Mouse (Mus musculus) liver, embryonic 14.5 days (tissue): ENCODE results near the gene Hectd4. TPM values are rescaled to one million over a fixed set of nuclear protein-coding genes. Genes with fewer than 3 reads are reported as not detected.
"Not testable (repeated sequence)": the region's sequence is repeated elsewhere in the genome, so short reads cannot be mapped to it uniquely, and the experiment has no call there.

Experiments
- ATAC-seq: fragments of 200-750 bp; cut with Nextera tagmentation; 2 replicates; pipeline ENCODE4 v1.8.0; 2017; ENCODE audit warnings: moderate number of reproducible peaks, mild to moderate bottlenecking, moderate library complexity; ENCODE audit not compliant: insufficient read depth
- DNase-seq, 3 experiments: peaks; one replicate each; pipeline ENCODE4 v3.0.0-alpha.2; 2012 to 2013; ENCODE audit warnings: low read depth in 3 of 3, low spot score in 3 of 3
- H3K27ac ChIP-seq: fragments of 300-500 bp; sonication (generic); 2 replicates; pipeline ENCODE4 v1.5.1; 2014; ENCODE audit warnings: moderate library complexity, mild to moderate bottlenecking, control low read depth, inconsistent platforms
- H3K27me3 ChIP-seq: fragments of 300-500 bp; sonication (generic); 2 replicates; pipeline ENCODE4 v1.6.1; 2014; ENCODE audit warnings: mild to moderate bottlenecking, low read length, moderate library complexity; ENCODE audit not compliant: control insufficient read depth, insufficient read depth
- H3K36me3 ChIP-seq: fragments of 300-500 bp; sonication (generic); replicated peaks from 2 replicates; pipeline ENCODE4 v1.6.1; 2014; ENCODE audit warnings: low read depth; ENCODE audit not compliant: control insufficient read depth, insufficient read depth
- H3K4me1 ChIP-seq, 2 experiments: fragments of 200-500 bp in 1 of 2; fragments of 300-500 bp in 1 of 2; sonication (generic) in 1 of 2; replicated peaks; 2 replicates each; pipeline ENCODE4 v1.6.1; 2012 to 2014; ENCODE audit warnings: antibody characterized with exemption in 1 of 2, inconsistent platforms in 1 of 2, low read length in 1 of 2; ENCODE audit not compliant: control insufficient read depth in 2 of 2, insufficient read depth in 2 of 2
- H3K4me2 ChIP-seq: fragments of 300-500 bp; sonication (generic); 2 replicates; pipeline ENCODE4 v1.6.1; 2014; ENCODE audit warnings: low read depth, mild to moderate bottlenecking, control low read depth, moderate library complexity
- H3K4me3 ChIP-seq, 2 experiments: fragments of 200-500 bp in 1 of 2; fragments of 300-500 bp in 1 of 2; sonication (generic) in 1 of 2; 2 replicates each; pipeline ENCODE4 v1.5.1; 2012 to 2014; ENCODE audit warnings: low read depth in 2 of 2, low read length in 2 of 2, mild to moderate bottlenecking in 2 of 2, control low read depth in 1 of 2, inconsistent platforms in 1 of 2, moderate library complexity in 1 of 2; ENCODE audit not compliant: insufficient read depth in 1 of 2
- H3K9ac ChIP-seq: fragments of 300-500 bp; sonication (generic); replicated peaks from 2 replicates; pipeline ENCODE4 v1.6.1; 2014; ENCODE audit warnings: mild to moderate bottlenecking, control low read depth, moderate library complexity
- H3K9me3 ChIP-seq: fragments of 300-500 bp; sonication (generic); 2 replicates; pipeline ENCODE4 v1.6.1; 2016; ENCODE audit warnings: low read length, mixed read lengths; ENCODE audit not compliant: control insufficient read depth
- CTCF ChIP-seq: IDR thresholded peaks from 2 replicates; pipeline ENCODE4 v1.5.1; 2016; ENCODE audit warnings: antibody characterized with exemption, low read depth, control low read depth
- EP300 ChIP-seq: IDR thresholded peaks from 2 replicates; pipeline ENCODE4 v1.6.1; 2016; ENCODE audit warnings: antibody characterized with exemption, low read depth
- WGBS: fragments of 180-500 bp; shearing (Covaris S2); extraction: QIAGEN DNeasy Blood & Tissue Kit; methylation state at CpG from one replicate; pipeline ENCODE4 v1.1.7; 2014; ENCODE audit not compliant: insufficient replicate concordance; 5-methylcytosine and 5-hydroxymethylcytosine counted together
- polyA plus RNA-seq, 2 experiments: library from polyadenylated mRNA; depleted of rRNA in 1 of 2; stranded (reverse) in 1 of 2; unstranded in 1 of 2; fragments of >200 nt; fragmentation: Nextera tagmentation in 1 of 2; extraction: Ambion mirVana in 1 of 2; gene quantifications; 2 replicates each; pipeline versions ENCODE4 v1.2.1 to v1.2.3; 2012 to 2014

The Hectd4 gene
- polyA plus RNA-seq, 2 experiments, result 11.2 to 15.8 TPM

- Histone ChIP-seq H3K9me3 (no peaks in the 10 kb centered on the region), H3K27ac (no peak overlapping the region), H3K4me1 (no peaks in the 10 kb centered on the region), H3K4me3 (no peak overlapping the region), H3K36me3 (peaks cover 18% of the 10 kb centered on the region), H3K9ac (no peak overlapping the region), H3K27me3 (no peaks in the 10 kb centered on the region), H3K4me2 (no peak overlapping the region)
- ATAC-seq (no peak), DNase-seq (no peak)
- TF ChIP-seq EP300 (no peak), CTCF (no peak)
- WGBS, result 87% methylated on average over 3 of the region's 3 CpGs
Observed at GRCm38 (mm10) chr5:121374790-121375189, 154.8 kb downstream of the Hectd4 start.

- not testable (repeated sequence) for H3K4me1 ChIP-seq, H3K9ac ChIP-seq, H3K4me2 ChIP-seq, H3K27me3 ChIP-seq, H3K9me3 ChIP-seq, H3K27ac ChIP-seq, ATAC-seq, H3K4me3 ChIP-seq
- peaks cover 18% of the 10 kb centered on the region for H3K36me3 ChIP-seq
- DNase-seq, result peak in 1 of 3 experiments; percentile 41
- peak; percentile 57 for TF ChIP-seq CTCF
- 59% methylated on average over 5 of the region's 5 CpGs for WGBS
Observed at GRCm38 (mm10) chr5:121376972-121377371, 157.0 kb downstream of the Hectd4 start.

GRCm38 (mm10) chr5:121378678-121379256 lies 158.7 kb downstream of the Hectd4 start:
- H3K4me3 ChIP-seq, result no peak overlapping the region
- 86% methylated on average over 13 of the region's 13 CpGs for WGBS
- DNase-seq (no peak), ATAC-seq (no peak)
- no peaks in the 10 kb centered on the region for H3K9me3 ChIP-seq
- H3K27ac ChIP-seq, result no peak overlapping the region
- no peaks in the 10 kb centered on the region for H3K27me3 ChIP-seq
- no peak overlapping the region for H3K9ac ChIP-seq
- no peak overlapping the region for H3K4me2 ChIP-seq
- peaks cover 18% of the 10 kb centered on the region for H3K36me3 ChIP-seq
- H3K4me1 ChIP-seq, result no peaks in the 10 kb centered on the region; a peak in 1 of 4 replicates
- TF ChIP-seq EP300, result no peak

- H3K9me3 ChIP-seq, result no peaks in the 10 kb centered on the region
- no peak overlapping the region for H3K9ac ChIP-seq
- H3K4me2 ChIP-seq, result no peak overlapping the region
- 75% methylated on average over 2 of the region's 2 CpGs for WGBS
- H3K4me3 ChIP-seq, result no peak overlapping the region
- no peaks in the 10 kb centered on the region for H3K27me3 ChIP-seq
- ATAC-seq (no peak), DNase-seq (no peak)
- no peak overlapping the region for H3K27ac ChIP-seq
- TF ChIP-seq EP300, result no peak
- peak; percentile 75 for TF ChIP-seq CTCF
- peaks cover 4 to 5% of the 10 kb centered on the region in 2 experiments; a peak in 3 of 4 replicates for H3K4me1 ChIP-seq
- peaks cover 10% of the 10 kb centered on the region for H3K36me3 ChIP-seq
Observed at GRCm38 (mm10) chr5:121380692-121381091, 160.7 kb downstream of the Hectd4 start.

GRCm38 (mm10) chr5:121383857-121384756 lies 164.1 kb downstream of the Hectd4 start:
- no peaks in the 10 kb centered on the region; the same call in 1 of the 2 replicates for H3K27me3 ChIP-seq
- H3K4me2 ChIP-seq, result peak overlapping the region; percentile 90
- no peak for DNase-seq
- 58% methylated on average over 10 of the region's 10 CpGs for WGBS
- H3K9ac ChIP-seq, result peak overlapping the region; percentile 77
- no peaks in the 10 kb centered on the region; the same call in 1 of the 2 replicates for H3K36me3 ChIP-seq
- TF ChIP-seq CTCF (no peak), EP300 (no peak)
- peak overlapping the region; percentile 74 to 88 for H3K4me3 ChIP-seq
- no peaks in the 10 kb centered on the region for H3K9me3 ChIP-seq
- H3K27ac ChIP-seq, result peak overlapping the region; percentile 86
- H3K4me1 ChIP-seq, result peaks cover 8 to 9% of the 10 kb centered on the region in 2 experiments
- no peak for ATAC-seq
